Mouse (Mus musculus) bone marrow, adult 2 months (tissue): Measurements from ENCODE around the gene Rph3a.

Experiments
- CTCF ChIP-seq: fragments of 200-500 bp; IDR thresholded peaks from 2 replicates; pipeline ENCODE4 v1.5.1; 2011; ENCODE audit warnings: low read length, control low read depth; ENCODE audit not compliant: control insufficient read depth, insufficient read depth
- POLR2A ChIP-seq: fragments of 200-500 bp; IDR thresholded peaks from 2 replicates; pipeline ENCODE4 v1.6.1; 2011; ENCODE audit warnings: low read depth, mild to moderate bottlenecking, control low read depth, low read length, borderline replicate concordance; ENCODE audit not compliant: control insufficient read depth

GRCm38 (mm10) chr5:120981211-120981610 is 28.7 kb downstream of the Rph3a start:
- TF ChIP-seq CTCF (no peak), POLR2A (no peak)
